Mouse (Mus musculus) MEL (cell line): ENCODE results near the gene Reep6.

Source experiments
- CHD2 ChIP-seq: IDR thresholded peaks from 2 replicates; pipeline ENCODE4 v1.6.1; 2011; ENCODE audit warnings: low read length, improper control_type of control experiment
- CTCF ChIP-seq, 3 experiments: IDR thresholded peaks in 2 of 3; conservative IDR thresholded peaks in 1 of 3; 2 replicates each; pipeline ENCODE4 v1.5.1; 2011 to 2012; ENCODE audit warnings: low read length in 3 of 3, low read depth in 2 of 3, mild to moderate bottlenecking in 2 of 3, improper control_type of control experiment in 1 of 3, inconsistent platforms in 1 of 3, mixed read lengths in 1 of 3, moderate library complexity in 1 of 3; ENCODE audit not compliant: control insufficient read depth in 1 of 3, insufficient read depth in 1 of 3, poor library complexity in 1 of 3, severe bottlenecking in 1 of 3
- ELF1 ChIP-seq: IDR thresholded peaks from 2 replicates; pipeline ENCODE4 v1.6.1; 2014; ENCODE audit warnings: low read depth, mild to moderate bottlenecking, inconsistent platforms, low read length, improper control_type of control experiment, moderate library complexity
- EP300 ChIP-seq, 2 experiments: IDR thresholded peaks; 2 replicates each; pipeline ENCODE4 v1.6.1; 2011; ENCODE audit warnings: improper control_type of control experiment in 2 of 2, low read length in 2 of 2, low read depth in 1 of 2, mild to moderate bottlenecking in 1 of 2
- RCOR1 ChIP-seq: IDR thresholded peaks from 2 replicates; pipeline ENCODE4 v1.6.1; 2012; ENCODE audit warnings: low read depth, mild to moderate bottlenecking, inconsistent platforms, low read length, improper control_type of control experiment

GRCm38 (mm10) chr10:80315315-80315714 is 14.4 kb upstream of the Reep6 start:
- TF ChIP-seq ELF1 (no peak), RCOR1 (no peak), CTCF (IDR thresholded peaks at IDR 0.05 in 2 of 3, conservative IDR thresholded peaks at IDR 0.05 in 1 of 3; ENCODE audit: control insufficient read depth in 1 of 3, insufficient read depth in 1 of 3, low read depth in 2 of 3, low read length in 3 of 3, poor library complexity in 1 of 3, severe bottlenecking in 1 of 3) (no peak), CHD2 (no peak), EP300 (IDR thresholded peaks at IDR 0.05; ENCODE audit: low read depth in 1 of 2, low read length in 2 of 2) (no peak)
